Mouse (Mus musculus) layer of hippocampus, postnatal 25 days (tissue): ENCODE measurements around the gene Radil. TPM values are rescaled to one million over a fixed set of nuclear protein-coding genes. Genes with fewer than 3 reads are reported as not detected.

Source experiments
- DNase-seq, 2 experiments: peaks; one replicate each; pipeline ENCODE4 v3.0.0; 2022; ENCODE audit warnings: mixed read lengths in 2 of 2, low spot score in 1 of 2; ENCODE audit errors: extremely low spot score in 1 of 2
- total RNA-seq, 2 experiments: library from RNA; stranded (reverse); gene quantifications; 2 replicates each; pipeline ENCODE4 v1.2.3; 2021

The Radil gene
- total RNA-seq, 2 experiments from 2014 or later: 14.7 to 15.2 TPM

DNA sequence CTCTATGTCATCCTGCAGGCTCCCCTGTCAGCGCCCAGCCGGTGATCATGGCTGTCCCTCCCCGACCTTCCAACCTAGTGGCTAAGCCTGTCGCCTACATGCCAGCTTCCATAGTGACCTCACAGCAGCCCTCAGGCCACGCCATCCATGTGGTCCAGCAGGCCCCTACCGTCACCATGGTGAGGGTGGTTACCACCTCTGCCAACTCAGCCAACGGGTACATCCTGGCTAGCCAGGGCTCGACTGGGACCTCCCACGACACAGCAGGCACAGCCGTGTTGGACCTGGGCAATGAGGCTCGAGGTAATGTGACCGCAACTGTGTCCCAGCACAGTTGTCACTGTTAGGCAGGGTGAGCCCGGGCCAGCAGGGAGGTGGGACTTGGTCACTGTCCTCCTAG, 97.2 kb downstream of the Radil start:
- no peak for DNase-seq

DNA sequence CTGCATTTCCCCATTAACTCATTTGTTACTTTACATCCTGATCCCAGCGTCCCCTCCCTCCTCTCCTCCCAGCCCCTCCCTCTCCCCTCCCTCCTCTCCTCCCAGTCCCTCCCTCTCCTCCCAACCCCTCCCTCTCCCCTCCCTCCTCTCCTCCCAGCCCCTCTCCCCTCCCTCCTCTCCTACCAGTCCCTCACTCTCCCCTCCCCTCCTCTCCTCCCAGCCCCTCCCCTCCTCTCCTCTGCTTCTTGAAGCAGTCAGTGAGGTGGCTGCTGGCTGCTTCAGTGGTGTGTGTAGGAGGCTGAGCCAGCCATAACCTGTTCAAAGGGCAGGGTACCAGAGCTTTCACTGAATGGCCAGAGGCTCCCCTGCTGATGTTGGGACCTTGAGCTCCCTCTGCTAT, 99.1 kb downstream of the Radil start:
- no peak for DNase-seq

DNA sequence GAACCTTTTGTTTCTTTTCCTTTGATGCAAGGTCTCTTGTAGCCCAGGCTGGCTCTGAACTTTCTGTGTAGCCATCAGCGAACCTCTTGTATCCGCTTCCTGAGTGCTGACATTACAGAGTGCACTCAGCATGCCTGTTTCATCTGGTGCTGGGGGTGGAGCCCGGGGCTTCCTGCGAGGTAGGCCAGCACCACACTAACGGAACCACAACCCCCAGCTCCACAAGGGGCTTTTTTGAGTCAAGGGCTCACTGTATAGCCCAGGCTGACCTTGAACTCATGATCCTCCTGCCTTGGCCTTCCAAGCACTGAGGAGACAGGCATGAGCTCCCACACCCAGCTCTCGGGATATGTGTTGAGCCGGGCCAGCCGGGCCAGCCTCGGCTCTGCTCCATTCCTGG, 100.1 kb downstream of the Radil start:
- no peak for DNase-seq

DNA sequence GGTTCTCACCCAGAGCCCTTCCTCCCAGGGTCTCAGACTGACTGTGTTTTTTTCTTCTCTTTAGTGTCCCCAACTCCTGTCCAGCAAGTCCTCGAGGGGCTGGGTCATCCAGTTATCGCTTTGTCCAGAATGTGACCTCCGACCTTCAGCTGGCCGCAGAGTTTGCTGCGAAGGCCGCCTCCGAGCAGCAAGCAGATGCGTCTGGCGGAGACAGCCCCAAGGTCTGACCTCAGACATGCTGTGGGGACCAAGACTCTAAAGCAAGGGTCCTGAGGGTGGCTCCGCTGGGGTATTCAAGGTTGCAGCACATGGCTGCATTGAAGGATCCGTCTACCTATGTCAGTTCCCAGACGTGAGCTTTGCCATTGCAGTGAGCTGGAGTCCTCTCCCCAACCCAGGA, 102.3 kb downstream of the Radil start:
- DNase-seq: no peak

DNA sequence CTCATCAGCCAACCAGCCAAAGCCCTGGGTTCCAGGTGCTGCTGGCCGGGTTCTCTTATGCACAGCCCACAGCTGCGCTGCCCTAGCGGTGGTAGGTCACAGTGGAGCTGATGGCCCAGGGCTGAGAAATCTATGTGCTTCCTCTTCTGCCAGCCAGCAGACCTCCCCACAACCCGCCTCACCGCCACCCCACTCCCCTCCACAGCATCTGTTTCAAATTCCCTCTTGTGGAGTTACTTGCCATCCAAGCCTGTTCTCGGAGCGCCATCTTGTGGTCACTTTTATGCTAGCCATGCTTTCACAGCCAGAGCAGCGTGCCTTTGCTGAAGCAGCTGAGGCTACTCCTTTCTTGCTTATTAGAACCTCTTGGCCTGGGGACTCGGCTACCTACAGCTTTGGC, 102.8 kb downstream of the Radil start:
- peak; percentile 84 to 99 for DNase-seq

DNA sequence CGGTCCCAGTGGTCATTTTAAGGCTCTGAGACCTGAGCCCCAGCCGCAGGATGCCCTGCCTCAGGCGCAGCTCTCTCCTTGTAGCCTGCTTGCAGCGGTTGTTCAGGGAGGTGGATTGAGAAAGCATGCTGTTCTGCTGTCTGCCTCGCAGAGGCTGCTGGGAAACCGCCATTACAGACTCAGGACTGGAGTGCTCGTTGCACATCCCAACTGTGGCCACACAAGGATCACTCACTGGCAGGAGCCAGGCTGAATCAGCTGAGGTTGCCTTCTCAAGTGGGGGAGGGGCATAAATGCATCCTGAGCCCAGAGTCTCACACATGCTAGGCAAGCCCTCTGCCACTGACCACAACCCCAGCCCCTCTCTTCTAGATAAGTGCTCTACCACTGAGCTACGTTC, 105.2 kb downstream of the Radil start:
- DNase-seq: no peak

DNA sequence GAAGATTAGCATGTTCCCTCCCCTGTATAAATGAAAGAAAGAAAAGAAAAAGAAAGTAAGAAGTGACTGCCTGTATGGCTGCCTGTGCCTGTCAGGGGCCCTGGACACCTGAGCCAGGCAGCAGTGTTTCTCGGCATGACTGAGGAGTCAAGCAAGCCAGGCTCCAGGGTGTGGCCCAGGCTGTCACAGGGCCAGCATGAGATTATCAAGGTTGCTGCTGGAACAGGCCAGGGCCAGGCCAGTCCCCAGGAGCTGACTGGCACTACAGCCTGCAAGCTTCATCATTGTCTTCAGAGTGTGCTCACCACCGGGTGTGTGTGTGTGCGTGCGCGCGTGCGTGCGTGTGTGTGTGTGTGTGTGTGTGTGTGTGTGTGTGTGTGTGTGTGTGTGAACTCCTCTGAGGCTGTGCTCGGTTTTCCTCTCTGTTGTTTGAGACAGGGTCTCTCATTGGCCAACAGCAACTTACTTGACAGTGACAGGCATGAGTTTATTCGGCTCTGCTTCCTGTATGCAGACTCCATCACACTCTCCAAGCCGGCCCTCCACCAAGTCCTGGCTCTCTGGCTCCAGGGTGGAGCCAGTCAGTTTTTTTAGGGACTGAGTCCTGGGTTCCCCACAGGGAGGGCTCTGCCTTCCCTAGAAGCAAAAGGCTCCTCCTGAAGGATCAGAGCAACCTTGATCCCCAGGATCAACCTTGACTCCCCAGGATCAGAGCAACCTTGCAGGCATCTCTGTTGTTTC, 105.9 kb downstream of the Radil start:
- no peak for DNase-seq

DNA sequence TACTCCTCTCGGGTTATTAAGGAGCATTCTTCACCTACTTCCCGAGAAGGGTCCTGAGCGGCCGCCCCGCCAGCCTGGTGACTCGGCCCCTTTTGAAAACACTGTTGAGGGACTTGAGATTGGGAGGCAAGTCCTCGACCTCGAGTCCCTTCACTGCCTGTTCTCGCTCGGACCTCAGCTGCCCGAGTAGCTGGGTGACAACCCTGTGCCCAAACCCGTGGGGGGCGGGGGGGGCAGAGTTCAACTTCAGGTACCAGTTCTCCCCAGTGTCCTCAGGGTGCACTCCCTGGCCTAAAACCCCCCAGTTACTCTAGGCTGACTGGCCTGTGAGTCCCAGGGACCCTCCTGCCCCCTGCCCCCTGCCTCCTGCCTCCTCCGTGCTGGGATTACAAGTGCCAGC, 106.9 kb downstream of the Radil start:
- DNase-seq: no peak

DNA sequence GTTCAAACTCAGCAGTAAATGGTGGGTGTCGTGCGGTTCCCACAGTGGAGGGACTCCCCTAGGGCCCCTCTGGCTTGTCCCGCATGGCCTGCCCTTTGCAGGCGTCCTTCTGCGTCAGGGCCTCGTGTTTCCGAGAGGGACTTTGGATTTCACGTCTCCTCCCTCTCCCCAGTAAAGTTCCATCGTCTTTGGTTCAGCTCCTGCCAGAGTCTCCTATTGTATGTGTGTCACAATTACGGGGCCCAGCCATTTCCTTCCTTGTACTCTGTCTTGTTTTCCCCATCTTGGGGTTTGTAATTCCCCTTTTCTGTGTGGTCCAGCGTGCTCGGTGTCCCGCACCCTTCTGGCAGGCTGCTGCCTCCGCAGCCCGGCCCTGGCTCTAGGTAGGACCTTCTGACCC, 107.4 kb downstream of the Radil start:
- no peak for DNase-seq

DNA sequence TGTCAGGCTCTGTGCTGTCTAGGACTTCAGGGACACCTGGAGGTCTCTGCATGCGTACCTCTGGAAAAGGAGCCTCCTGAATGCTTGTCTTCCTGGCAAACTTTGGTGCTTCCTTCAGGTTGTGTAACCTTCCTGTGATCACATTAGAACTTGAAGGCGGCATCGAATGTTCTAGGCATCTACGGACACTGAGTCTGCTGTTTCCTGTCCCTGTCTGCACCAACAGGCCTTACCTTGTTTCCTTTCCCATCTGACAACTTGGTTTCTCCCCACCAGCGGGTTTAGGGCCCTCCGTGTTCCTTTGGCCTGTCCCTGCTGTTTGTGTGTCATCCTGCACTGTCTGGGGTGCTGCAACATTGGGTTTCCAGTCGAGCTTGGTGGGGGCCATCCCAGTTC, 108.9 kb downstream of the Radil start:
- DNase-seq: no peak

DNA sequence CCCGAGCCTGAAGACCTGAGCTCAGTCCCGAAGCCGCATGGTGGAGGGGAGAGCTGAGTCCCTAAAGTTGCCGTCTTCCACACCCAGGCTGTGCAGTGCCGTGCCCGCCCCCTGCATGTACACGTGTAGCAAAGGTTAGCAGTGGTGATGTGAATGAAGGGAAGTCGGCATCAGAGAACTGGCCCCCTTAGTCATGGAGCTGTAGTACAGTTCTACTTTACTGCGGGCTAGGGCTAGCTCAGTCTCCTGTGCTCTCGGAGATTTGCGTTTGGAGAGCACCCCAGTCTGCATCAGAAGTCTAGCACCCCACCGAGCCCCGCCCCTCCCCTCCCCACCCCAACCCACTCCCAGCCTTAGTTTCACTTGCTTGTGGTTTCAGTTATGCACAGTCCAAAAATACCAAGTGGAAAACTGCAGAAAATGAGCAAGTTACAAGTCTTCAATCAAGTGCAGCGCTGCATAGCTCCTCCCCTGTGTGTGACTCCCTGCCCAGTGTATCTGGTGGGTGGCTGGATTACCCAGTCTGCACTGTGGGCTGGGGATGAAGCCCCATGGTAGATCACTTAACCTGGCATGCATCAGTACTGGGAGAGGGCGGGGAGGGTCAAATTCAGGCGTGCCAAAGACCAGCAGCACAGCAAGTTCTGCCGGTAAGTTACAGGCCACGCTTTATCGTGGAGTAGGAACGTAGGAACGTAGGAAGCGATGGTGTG, 109.4 kb downstream of the Radil start:
- DNase-seq: no peak

DNA sequence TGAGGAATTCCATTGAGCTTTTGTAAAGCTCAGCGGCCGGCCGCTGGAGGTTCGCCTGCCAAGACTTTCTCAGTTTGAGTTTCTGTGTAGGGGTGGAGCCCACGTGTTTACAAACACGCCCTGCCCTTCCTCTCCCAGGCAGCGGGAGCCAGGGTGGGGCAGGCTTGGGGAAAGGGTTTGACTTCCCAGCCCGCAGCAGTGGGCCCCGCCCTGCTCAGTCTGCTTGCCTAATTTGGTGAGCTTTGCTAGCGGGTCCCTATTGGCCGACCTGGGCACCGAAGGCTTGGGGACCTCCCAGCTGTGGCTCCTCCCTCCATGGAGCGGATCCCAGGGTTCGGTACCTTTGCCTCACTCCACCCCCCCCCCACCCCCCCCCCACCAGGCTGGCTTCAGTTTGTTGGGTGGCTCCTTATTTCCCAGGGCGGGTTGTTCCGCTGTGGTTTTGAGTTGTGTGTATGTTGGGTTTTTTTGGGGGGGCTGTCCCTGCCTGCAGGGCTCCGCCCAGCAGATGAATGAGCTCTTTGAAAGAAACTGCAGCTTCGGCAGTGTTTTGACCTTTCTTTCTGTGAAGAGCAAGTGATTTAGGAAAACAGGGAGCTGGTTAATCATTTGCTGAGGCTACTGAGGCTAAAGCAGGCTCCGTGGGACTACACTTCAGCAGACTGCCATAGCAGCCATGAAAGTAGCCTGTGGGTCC, 110.3 kb downstream of the Radil start:
- peak in 1 of 2 experiments; percentile 42 for DNase-seq

DNA sequence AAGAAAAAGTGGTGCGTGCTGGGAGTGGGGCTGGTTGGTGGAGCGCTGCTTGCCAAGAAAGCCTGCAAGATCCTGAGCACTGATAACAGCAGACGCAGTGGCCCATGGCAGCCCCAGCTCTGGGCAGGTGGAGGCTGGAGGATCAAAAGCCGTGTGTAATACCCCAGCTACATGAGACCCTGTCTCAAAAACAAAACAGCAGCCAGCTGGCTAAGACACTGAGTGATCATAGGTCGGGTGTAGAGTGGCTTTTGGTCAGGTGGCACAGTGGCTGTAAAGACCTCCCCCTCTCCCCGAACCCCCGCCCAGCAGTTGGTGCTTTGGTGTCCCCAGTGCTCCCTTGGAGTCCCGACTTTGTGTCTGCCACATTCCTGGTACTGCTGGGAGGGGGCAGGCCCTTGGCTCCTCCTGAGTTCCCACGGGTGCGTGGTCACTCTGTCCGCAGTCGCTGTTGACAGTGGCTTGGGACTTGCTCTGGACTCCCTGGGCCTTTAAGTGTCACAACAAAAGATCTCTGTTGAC, 110.9 kb downstream of the Radil start:
- no peak for DNase-seq

DNA sequence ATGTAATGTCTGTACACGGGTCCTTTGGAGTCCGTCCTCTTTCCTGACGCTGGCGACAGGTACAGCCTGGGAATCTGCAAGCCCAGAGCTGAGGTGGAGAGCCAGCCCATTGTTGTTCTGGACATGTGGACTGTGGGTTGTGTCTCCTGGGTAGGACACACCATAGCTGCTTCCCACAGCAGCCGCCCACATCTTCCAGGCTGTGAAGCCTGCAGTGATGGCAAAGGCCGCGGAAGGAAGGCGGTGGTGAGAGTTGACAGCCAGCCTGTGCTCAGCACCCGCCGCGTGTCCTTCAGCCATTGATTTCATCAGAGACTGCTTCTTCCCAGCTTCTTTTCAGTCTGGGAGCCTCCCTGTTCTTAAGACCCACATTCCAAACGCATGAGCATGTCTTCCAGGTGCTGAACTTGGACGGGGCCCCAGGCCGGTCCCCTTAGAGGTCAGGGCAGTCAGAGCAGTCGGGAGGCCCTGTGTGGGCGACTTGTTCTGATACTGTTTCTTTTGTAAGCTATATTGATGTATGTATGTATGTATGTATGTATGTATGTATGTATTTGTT, 112.4 kb downstream of the Radil start:
- no peak for DNase-seq

DNA sequence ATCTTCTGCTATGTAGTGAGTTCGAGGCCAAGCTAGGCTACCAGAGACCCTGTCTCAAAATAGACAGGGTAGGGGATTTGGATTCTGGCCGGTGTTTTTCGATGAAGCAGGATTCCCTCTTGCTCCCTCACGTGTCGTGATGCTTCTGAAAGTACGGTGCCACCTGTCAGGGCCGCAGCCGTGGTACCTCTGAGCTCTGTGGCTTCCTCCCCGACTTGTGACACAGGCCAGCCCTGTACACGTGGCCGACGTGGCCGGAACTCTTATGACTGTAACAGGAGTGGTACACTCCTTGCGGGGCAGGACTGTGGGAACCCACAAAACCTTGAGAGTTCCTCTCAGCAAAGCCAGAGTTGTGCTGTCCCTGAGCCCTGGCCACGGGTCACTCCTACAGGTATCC, 115.2 kb downstream of the Radil start:
- no peak for DNase-seq

Other genes with a start within 250 kb of the Radil start
- 10 to 100 TPM; 40.6 to 45.7 TPM for gene Foxk1, start 149.6 kb downstream of the Radil start, total RNA-seq
- 10 to 100 TPM; 18.6 to 24.1 TPM for gene Ap5z1, start 87.2 kb downstream of the Radil start, total RNA-seq
- gene Papolb, start 21.0 kb downstream of the Radil start, total RNA-seq: under 1 TPM; 0.30 to 0.45 TPM
- gene Mmd2, start 57.7 kb upstream of the Radil start, total RNA-seq: 100 to 1,000 TPM; 166 to 185 TPM
- gene Wipi2, start 76.6 kb upstream of the Radil start, total RNA-seq: 100 to 1,000 TPM in 1 of 2 experiments, 10 to 100 TPM in 1; 92.7 to 104 TPM
- 10 to 100 TPM; 52.4 to 60.0 TPM for gene Slc29a4, start 141.4 kb upstream of the Radil start, total RNA-seq